ENCODE assay signal across 18 mouse cellular contexts in genomic region chr2:61012249-61012828, GRCm38 (mm10). TPM values are rescaled to one million over a fixed set of nuclear protein-coding genes. Genes with fewer than 3 reads are reported as not detected.
DNase-seq lines count a peak whose midpoint lies in the region; ATAC-seq lines count a peak whose summit lies in the region.
"Had no signal": no experiment of that assay in that cellular context is flagged by ENCODE, and none has a peak within 500 bp of the region (broad histone marks: within the 10 kb centered on the region; RNA-seq: fewer than 3 reads in every experiment).

No protein-coding gene starts in this region.

- no peaks in the 10 kb centered on the region for H3K9me3 ChIP-seq in forebrain, embryonic 11.5 days (ENCODE audit: control insufficient read depth, low read length)
- no peaks in the 10 kb centered on the region for H3K9me3 ChIP-seq in forebrain, embryonic 10.5 days
- H3K9me3 ChIP-seq in forebrain, embryonic 12.5 days: no peaks in the 10 kb centered on the region
- no peaks in the 10 kb centered on the region for H3K9me3 ChIP-seq in hindbrain, embryonic 13.5 days
- H3K9me3 ChIP-seq in midbrain, embryonic 15.5 days: no peaks in the 10 kb centered on the region
- peaks cover 3% of the 10 kb centered on the region; the same call in 1 of the 2 replicates for H3K9me3 ChIP-seq in heart, embryonic 12.5 days (replicated peaks)
- H3K9me3 ChIP-seq: embryonic facial prominence, embryonic 13.5 days; heart, embryonic 15.5 days; neural tube, embryonic 13.5 days had no signal

- DNase-seq in forebrain, embryonic 11.5 days (ENCODE audit: low spot score): no peak
- DNase-seq in forebrain, embryonic 10.5 days (ENCODE audit: extremely low spot score, low spot score): no peak
- DNase-seq in lung, postnatal 10 days: no peak
- no peak for DNase-seq in kidney, postnatal 25 days
- DNase-seq: adrenal gland, adult 2 months; cerebellum, adult 2 months; kidney, adult 18-20 months; layer of hippocampus, adult 9-11 months; liver, postnatal 0 days; thymus, adult 18-20 months had no signal

- ATAC-seq in forebrain, embryonic 11.5 days (replicated peaks; ENCODE audit: low FRiP score): peak; percentile 78; the same call in 1 of the 2 replicates
- peak; percentile 73 for ATAC-seq in forebrain, embryonic 12.5 days (ENCODE audit: low FRiP score)
- peak; percentile 73 for ATAC-seq in hindbrain, embryonic 13.5 days (ENCODE audit: low FRiP score)
- peak; percentile 50; the same call in 1 of the 2 replicates for ATAC-seq in midbrain, embryonic 15.5 days (replicated peaks)
- ATAC-seq in heart, embryonic 12.5 days (ENCODE audit: insufficient number of reproducible peaks, low FRiP score): no peak
- ATAC-seq: liver, postnatal 0 days had no signal

- no peaks in the 10 kb centered on the region for H3K36me3 ChIP-seq in forebrain, embryonic 11.5 days (ENCODE audit: control insufficient read depth, insufficient read depth, low read length)
- no peaks in the 10 kb centered on the region for H3K36me3 ChIP-seq in forebrain, embryonic 10.5 days (replicated peaks)
- no peaks in the 10 kb centered on the region for H3K36me3 ChIP-seq in forebrain, embryonic 12.5 days (replicated peaks)
- no peaks in the 10 kb centered on the region for H3K36me3 ChIP-seq in hindbrain, embryonic 13.5 days
- H3K36me3 ChIP-seq in midbrain, embryonic 15.5 days (replicated peaks): no peaks in the 10 kb centered on the region
- no peaks in the 10 kb centered on the region for H3K36me3 ChIP-seq in heart, embryonic 12.5 days
- H3K36me3 ChIP-seq: embryonic facial prominence, embryonic 13.5 days; heart, embryonic 15.5 days; neural tube, embryonic 13.5 days had no signal

- no peaks in the 10 kb centered on the region for H3K27me3 ChIP-seq in forebrain, embryonic 11.5 days (ENCODE audit: control insufficient read depth, insufficient read depth, low read length)
- H3K27me3 ChIP-seq in forebrain, embryonic 10.5 days (ENCODE audit: poor library complexity, severe bottlenecking): no peaks in the 10 kb centered on the region
- no peaks in the 10 kb centered on the region for H3K27me3 ChIP-seq in forebrain, embryonic 12.5 days
- H3K27me3 ChIP-seq in hindbrain, embryonic 13.5 days: no peaks in the 10 kb centered on the region
- no peaks in the 10 kb centered on the region for H3K27me3 ChIP-seq in midbrain, embryonic 15.5 days (replicated peaks)
- H3K27me3 ChIP-seq in heart, embryonic 12.5 days (replicated peaks): 0 out of 2 replicates have a peak, but pooled peaks cover 4% of the 10 kb centered on the region
- H3K27me3 ChIP-seq: CH12.LX; embryonic facial prominence, embryonic 13.5 days; heart, embryonic 15.5 days; neural tube, embryonic 13.5 days had no signal

- H3K27ac ChIP-seq in forebrain, embryonic 11.5 days (ENCODE audit: low read depth, low read length): no peak overlapping the region
- H3K27ac ChIP-seq in forebrain, embryonic 10.5 days: no peak overlapping the region
- no peak overlapping the region for H3K27ac ChIP-seq in forebrain, embryonic 12.5 days
- peak overlapping the region; percentile 44 for H3K27ac ChIP-seq in hindbrain, embryonic 13.5 days
- no peak overlapping the region for H3K27ac ChIP-seq in midbrain, embryonic 15.5 days
- H3K27ac ChIP-seq in heart, embryonic 12.5 days (ENCODE audit: poor library complexity, severe bottlenecking): no peak overlapping the region
- H3K27ac ChIP-seq: embryonic facial prominence, embryonic 13.5 days; heart, embryonic 15.5 days; neural tube, embryonic 13.5 days had no signal

- no peaks in the 10 kb centered on the region for H3K4me1 ChIP-seq in forebrain, embryonic 11.5 days (replicated peaks; ENCODE audit: control insufficient read depth, insufficient read depth, low read length)
- H3K4me1 ChIP-seq in forebrain, embryonic 10.5 days: peaks cover 12% of the 10 kb centered on the region
- H3K4me1 ChIP-seq in forebrain, embryonic 12.5 days: peaks cover 6% of the 10 kb centered on the region; the same call in 1 of the 2 replicates
- H3K4me1 ChIP-seq in hindbrain, embryonic 13.5 days (replicated peaks): peaks cover 12% of the 10 kb centered on the region
- H3K4me1 ChIP-seq in midbrain, embryonic 15.5 days: 0 out of 2 replicates have a peak, but pooled peaks cover 3% of the 10 kb centered on the region
- no peaks in the 10 kb centered on the region; the same call in 1 of the 2 replicates for H3K4me1 ChIP-seq in heart, embryonic 12.5 days (replicated peaks)
- H3K4me1 ChIP-seq: embryonic facial prominence, embryonic 13.5 days; heart, embryonic 15.5 days had no signal

- no peak overlapping the region for H3K4me2 ChIP-seq in forebrain, embryonic 11.5 days (ENCODE audit: low read depth, low read length, severe bottlenecking)
- H3K4me2 ChIP-seq in forebrain, embryonic 12.5 days: no peak overlapping the region
- H3K4me2 ChIP-seq in hindbrain, embryonic 13.5 days: no peak overlapping the region
- no peak overlapping the region for H3K4me2 ChIP-seq in midbrain, embryonic 15.5 days
- H3K4me2 ChIP-seq in heart, embryonic 12.5 days: no peak overlapping the region
- H3K4me2 ChIP-seq: embryonic facial prominence, embryonic 13.5 days; heart, embryonic 15.5 days; neural tube, embryonic 13.5 days had no signal

- H3K9ac ChIP-seq in forebrain, embryonic 11.5 days (ENCODE audit: low read length): no peak overlapping the region
- H3K9ac ChIP-seq in forebrain, embryonic 12.5 days: no peak overlapping the region
- H3K9ac ChIP-seq in hindbrain, embryonic 13.5 days: no peak overlapping the region
- H3K9ac ChIP-seq in midbrain, embryonic 15.5 days: no peak overlapping the region
- no peak overlapping the region for H3K9ac ChIP-seq in heart, embryonic 12.5 days
- H3K9ac ChIP-seq: embryonic facial prominence, embryonic 13.5 days; heart, embryonic 15.5 days; liver, postnatal 0 days; neural tube, embryonic 13.5 days had no signal

- 13% methylated on average over 3 of the region's 3 CpGs for WGBS in forebrain, embryonic 11.5 days
- 19% methylated on average over 3 of the region's 3 CpGs for WGBS in forebrain, embryonic 10.5 days
- 11% methylated on average over 3 of the region's 3 CpGs for WGBS in forebrain, embryonic 12.5 days
- WGBS in hindbrain, embryonic 13.5 days: 31% methylated on average over 3 of the region's 3 CpGs
- 17% methylated on average over 3 of the region's 3 CpGs for WGBS in midbrain, embryonic 15.5 days
- WGBS in heart, embryonic 12.5 days: 76% methylated on average over 3 of the region's 3 CpGs

- no peak overlapping the region for H3K4me3 ChIP-seq in forebrain, embryonic 11.5 days (ENCODE audit: low read depth, low read length)
- H3K4me3 ChIP-seq in forebrain, embryonic 10.5 days: no peak overlapping the region
- no peak overlapping the region for H3K4me3 ChIP-seq in forebrain, embryonic 12.5 days (replicated peaks)
- no peak overlapping the region for H3K4me3 ChIP-seq in hindbrain, embryonic 13.5 days
- H3K4me3 ChIP-seq in midbrain, embryonic 15.5 days: no peak overlapping the region
- H3K4me3 ChIP-seq in heart, embryonic 12.5 days: no peak overlapping the region
- H3K4me3 ChIP-seq: embryonic facial prominence, embryonic 13.5 days; heart, embryonic 15.5 days; neural tube, embryonic 13.5 days had no signal

RNA-seq across cellular contexts. Expression of gene Rbms1, which starts 49.3 kb away (rescaled TPM):
- polyA plus RNA-seq in forebrain, embryonic 11.5 days (2014; fragmentation: Nextera tagmentation; extraction: Ambion mirVana): 37.8 and 39.5 TPM in 2 replicates
- 44.4 and 49.4 TPM in 2 replicates for polyA plus RNA-seq in forebrain, embryonic 10.5 days (2016; fragmentation: Nextera tagmentation; extraction: Ambion mirVana)
- polyA plus RNA-seq in forebrain, embryonic 12.5 days (2016; fragmentation: Nextera tagmentation; extraction: Ambion mirVana): 24.6 and 31.9 TPM in 2 replicates
- polyA plus RNA-seq in hindbrain, embryonic 13.5 days (2015; fragmentation: Nextera tagmentation; extraction: Ambion mirVana): 62.3 and 71.4 TPM in 2 replicates
- polyA plus RNA-seq in midbrain, embryonic 15.5 days (2015; fragmentation: Nextera tagmentation; extraction: Ambion mirVana): 50.5 and 50.9 TPM in 2 replicates
- polyA plus RNA-seq in heart, embryonic 12.5 days (2016; fragmentation: Nextera tagmentation; extraction: Ambion mirVana): 107 and 114 TPM in 2 replicates
